Mouse (Mus musculus): Measurements from ENCODE around the gene Psmg1.
A peak's percentile ranks its signal among the peaks of the same experiment; 100 is the strongest.

The Psmg1 gene

GRCm38 (mm10) chr16:95958080-95958479 is 32.7 kb downstream of the Psmg1 start:
- DNase-seq (ENCODE audit: low spot score in 2 of 2): no peak

GRCm38 (mm10) chr16:95956618-95957017 is 34.1 kb downstream of the Psmg1 start:
- peak in 1 of 2 experiments; percentile 37 for DNase-seq (ENCODE audit: low spot score in 2 of 2)

GRCm38 (mm10) chr16:95955716-95956346 is 34.9 kb downstream of the Psmg1 start:
- no peak for DNase-seq (ENCODE audit: low spot score in 2 of 2)

- no peak for DNase-seq (ENCODE audit: low spot score in 2 of 2)
Measured at GRCm38 (mm10) chr16:95954341-95954740, 36.4 kb downstream of the Psmg1 start.

GRCm38 (mm10) chr16:95953159-95953650 is 37.6 kb downstream of the Psmg1 start:
- DNase-seq (ENCODE audit: low spot score in 2 of 2): no peak

- no peak for DNase-seq (ENCODE audit: low spot score in 2 of 2)
Measured at GRCm38 (mm10) chr16:95951471-95951870, 39.3 kb downstream of the Psmg1 start.

GRCm38 (mm10) chr16:95945389-95946311 is 45.1 kb downstream of the Psmg1 start:
- peak; percentile 45 to 69 for DNase-seq (ENCODE audit: low spot score in 2 of 2)

- no peak for DNase-seq (ENCODE audit: low spot score in 2 of 2)
Measured at GRCm38 (mm10) chr16:95943186-95943585, 47.6 kb downstream of the Psmg1 start.

GRCm38 (mm10) chr16:95941575-95941974 is 49.2 kb downstream of the Psmg1 start:
- DNase-seq (ENCODE audit: low spot score in 2 of 2): no peak

- DNase-seq (ENCODE audit: low spot score in 2 of 2): no peak
Measured at GRCm38 (mm10) chr16:95935495-95935961, 55.2 kb downstream of the Psmg1 start.

- no peak for DNase-seq (ENCODE audit: low spot score in 2 of 2)
Measured at GRCm38 (mm10) chr16:95932860-95933259, 57.9 kb downstream of the Psmg1 start.

- DNase-seq (ENCODE audit: low spot score in 2 of 2): no peak
Measured at GRCm38 (mm10) chr16:95931509-95931908, 59.3 kb downstream of the Psmg1 start.

Data from cerebellum, postnatal 4 days (tissue).